Mouse (Mus musculus): ENCODE results near the gene Efemp2.
"Not testable (repeated sequence)": the region's sequence is repeated elsewhere in the genome, so short reads cannot be mapped to it uniquely, and the experiment has no call there.

The Efemp2 gene

DNA sequence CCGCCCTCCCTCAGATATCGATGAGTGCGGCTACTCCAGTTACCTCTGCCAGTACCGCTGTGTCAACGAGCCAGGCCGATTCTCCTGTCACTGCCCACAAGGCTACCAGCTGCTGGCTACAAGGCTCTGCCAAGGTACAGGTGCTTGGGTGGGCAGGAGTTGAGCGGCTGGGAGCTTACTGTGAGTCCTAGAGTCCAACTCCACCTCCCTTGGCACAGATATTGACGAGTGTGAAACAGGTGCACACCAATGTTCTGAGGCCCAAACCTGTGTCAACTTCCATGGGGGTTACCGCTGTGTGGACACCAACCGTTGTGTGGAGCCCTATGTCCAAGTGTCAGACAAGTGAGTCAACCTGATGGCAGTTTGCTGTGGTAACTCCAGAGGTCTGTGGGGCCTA lies 6.3 kb downstream of the Efemp2 start:
- DNase-seq: no peak

DNA sequence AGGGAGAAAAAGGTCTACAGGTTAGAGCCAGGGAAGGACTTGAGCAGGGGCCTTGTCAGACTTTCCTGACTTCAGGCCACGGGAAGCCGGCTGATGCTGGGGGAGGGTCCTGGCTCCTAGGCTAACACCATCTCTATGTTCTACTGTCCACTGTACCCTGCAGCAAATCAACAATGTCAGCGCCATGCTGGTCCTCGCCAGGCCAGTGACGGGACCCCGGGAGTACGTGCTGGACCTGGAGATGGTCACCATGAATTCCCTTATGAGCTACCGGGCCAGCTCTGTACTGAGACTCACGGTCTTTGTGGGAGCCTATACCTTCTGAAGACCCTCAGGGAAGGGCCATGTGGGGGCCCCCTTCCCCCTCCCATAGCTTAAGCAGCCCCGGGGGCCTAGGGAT lies 7.6 kb downstream of the Efemp2 start:
- DNase-seq: no peak

DNA sequence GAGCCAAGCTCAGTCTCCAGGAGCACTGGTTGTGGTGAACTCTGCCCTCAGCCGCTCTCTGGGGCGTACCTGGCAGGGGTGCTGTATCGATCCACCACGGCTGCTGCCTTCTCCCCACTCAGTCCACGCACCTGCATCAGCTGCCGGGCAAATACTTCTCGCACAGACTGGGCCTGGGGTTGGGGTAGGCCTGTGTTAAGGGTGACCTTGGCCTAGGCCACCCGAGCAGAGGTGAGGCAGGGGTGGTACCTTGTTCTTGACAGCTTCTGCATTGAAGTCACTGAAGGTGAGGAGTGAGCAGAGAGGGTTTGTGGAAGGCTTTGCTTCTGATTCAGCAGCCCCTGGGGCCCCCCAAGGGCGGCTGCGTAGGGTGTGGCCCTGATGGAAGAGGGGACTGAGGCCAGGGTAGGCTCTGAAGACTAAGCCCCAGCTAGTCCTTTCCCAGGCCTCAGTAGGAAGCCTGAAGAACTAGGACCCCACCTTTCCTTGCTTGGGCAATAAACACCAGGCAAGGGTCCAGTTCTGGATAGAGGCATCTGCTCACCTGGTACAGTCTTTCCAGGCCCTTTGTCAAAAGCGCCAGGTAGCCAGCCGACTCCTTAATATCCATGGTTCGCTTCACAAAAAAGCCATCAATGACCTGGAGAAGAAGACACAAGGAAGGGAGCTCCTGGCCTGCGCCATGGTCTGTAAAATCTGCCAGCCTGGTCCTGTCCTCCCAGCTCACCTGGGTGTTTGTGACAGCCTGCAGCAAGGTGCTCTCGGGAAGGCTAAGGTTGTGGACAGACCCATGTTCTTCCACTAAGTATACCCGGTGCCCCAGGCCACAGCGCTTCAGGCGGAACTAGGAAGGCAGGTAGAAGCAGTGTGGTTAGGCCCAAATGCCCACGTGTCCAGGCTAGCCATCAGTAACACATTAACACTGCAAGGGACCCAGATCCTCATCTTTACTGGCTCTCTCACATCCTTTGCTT lies 9.9 kb downstream of the Efemp2 start:
- no peak for DNase-seq

DNA sequence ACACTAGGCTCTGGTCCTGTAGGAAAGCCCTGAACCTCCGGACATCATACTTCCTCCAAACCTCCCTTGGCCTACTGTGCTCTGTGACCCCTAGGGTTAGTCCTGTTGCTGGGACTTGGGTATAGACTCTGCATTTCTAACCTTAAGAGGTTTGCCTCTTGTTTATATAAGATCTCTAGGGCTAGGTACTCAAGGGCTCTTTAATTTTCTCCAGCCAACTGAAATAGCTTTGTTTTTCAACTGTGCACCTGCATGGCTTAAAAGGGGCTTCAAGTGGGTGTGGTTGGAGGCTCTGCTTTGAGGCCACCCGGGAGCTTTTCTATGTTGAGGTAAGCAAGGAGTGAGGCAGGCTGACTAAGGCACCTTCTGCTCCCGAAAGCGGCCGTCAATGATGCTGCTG lies 10.7 kb downstream of the Efemp2 start:
- peak; percentile 30 for DNase-seq

DNA sequence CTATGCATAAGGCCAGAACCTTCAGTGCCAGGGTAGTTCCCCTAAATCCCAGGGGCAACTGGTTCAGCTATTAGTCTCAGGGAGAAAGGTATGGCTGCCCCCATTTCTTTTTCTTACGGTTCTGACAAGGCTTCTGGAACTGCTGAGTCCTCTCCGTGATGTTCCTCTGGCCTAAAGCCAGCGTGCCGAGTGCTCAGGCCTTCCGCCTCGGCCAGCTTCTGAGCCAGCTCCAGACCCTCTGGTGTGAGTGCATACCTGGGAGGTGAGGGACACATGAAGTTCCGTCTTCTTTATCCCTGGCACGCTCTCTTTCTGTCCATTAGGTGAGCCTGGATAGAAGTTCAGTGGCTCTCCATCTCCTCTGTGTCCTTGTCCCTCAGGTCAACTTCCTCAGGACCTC lies 11.6 kb downstream of the Efemp2 start:
- no peak for DNase-seq

DNA sequence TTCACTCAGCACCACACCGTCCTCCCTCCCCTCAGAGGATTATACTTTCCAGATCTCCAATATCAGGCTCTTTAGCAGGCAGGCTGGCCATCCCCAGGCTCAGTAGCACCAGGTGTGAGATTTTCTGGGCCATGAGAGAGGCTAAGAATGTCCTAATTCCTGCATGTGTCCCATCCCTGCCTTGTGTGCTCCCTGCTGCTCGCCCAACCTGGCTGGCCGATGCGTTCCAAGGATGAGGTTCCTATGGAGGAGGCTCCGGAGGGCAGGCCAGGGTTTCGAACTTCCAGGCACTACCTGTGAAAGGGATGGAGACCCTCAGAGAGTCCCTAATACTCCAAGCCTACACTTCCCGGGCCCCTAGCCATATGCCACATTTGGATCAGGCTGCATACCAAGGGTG lies 12.1 kb downstream of the Efemp2 start:
- no peak for DNase-seq

DNA sequence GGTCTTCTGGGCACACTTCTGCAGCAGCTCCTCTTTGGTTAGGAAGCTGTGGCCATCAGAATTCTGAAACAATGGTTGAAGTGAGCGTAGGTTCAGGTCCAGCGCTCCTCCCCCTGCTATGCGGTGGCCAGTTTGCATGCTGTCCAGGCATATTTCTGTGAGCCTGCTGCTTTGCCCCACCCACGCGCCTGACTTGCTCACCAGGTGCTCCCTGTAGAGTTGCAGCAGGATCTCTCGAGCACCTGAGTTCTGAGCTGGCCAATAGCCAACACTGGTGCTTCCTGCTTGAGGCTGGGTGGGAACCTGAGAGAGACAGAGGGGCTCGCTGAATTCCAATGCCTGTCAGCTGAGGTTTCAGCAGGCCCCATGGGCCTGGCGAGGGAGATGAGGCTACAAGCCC lies 12.5 kb downstream of the Efemp2 start:
- peak; percentile 73 for DNase-seq

DNA sequence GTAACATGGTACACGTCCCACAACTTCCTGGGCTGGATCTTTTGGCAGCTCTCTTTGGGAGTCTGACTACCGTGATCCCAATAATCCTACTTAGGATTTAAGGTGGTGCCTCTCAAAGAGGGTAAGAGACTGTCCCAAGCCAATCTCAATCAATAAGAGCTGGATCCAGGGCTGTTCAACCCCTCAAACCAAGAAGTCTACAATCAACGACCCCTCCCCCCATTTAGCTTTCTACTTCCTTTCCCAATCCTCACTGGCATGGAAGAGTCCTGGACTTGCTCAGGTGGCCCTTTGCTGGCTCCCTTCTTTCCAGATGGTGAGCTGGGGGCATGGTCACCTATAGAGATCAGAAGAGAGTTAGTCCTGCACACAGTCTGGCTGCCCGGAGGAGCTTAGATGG lies 13.0 kb downstream of the Efemp2 start:
- DNase-seq: no peak

DNA sequence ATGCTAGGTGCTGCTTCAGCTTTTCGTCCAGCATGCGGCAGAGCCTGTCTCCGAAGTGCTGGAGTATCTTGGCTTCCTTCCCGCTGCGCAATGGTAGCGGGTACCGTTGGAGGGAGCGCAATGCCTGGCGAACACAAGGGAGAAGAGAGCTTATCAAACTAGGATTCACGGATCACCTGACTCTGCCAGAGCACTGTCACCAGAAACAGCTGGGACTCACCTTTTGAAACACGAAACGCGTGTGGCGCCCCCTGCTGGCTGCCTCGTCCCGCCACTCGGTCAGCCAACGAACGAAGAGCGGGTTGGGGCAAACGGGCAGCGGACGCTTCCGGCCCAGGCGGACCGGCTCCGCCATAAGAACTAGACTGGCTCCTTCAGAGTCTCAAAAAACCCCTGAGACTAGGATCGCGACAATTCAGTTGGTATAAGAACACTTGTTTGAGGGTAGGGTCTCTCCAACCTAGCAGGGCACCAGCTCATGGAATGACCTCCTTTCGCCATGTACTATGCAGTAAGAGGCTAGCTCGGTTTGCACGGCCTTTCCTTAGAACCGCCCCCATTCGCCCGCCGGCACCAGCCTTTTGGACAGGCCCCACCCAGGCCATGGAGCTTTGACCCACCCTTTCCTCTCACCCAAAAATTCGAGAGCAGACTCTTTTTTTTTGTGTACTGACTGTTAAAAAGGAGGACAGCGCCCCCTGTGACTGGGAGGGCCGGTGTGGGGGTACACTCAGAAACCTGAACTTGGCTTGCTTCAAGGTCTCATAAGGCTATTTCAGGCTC lies 14.2 kb downstream of the Efemp2 start, which contains the start of gene Mus81:
Mus81 (minus strand) TSS at position 635 of the 783 bp plus-strand sequence.
- DNase-seq: peak; percentile 98

DNA sequence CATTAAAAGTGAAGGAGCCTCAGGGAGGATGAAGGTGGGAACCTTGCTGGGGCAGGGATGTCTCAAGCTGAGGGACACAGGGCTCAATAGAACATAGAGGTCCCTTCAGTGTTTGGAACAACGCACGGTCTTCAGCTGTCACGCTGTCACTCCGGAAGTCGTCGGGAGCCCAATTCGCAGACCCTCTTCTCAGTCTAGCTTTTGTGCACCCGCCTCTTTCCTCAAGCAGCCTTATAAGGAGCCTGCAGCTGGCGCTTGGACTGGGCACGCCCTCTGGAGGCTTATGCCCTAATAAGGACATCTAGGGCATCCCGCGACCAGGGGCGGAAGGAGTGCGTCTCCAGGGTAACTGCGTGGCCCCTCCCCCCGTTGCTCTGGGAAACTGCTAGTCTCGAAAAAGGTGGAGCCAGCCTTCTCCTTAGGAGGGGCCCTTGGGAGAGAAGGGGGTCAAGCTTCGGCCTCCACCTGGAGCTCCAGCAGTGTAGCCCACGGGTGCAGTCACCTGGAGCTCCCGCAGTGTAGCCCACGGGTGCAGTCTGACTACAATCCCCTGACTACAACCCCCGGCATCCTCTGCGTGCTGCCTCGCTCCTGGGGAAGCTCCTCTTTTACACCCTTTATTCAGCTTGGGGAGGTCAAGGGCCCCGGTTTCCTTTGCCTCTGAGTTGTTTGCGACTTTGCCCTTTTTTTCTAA lies 15.3 kb downstream of the Efemp2 start:
- DNase-seq: peak; percentile 99

DNA sequence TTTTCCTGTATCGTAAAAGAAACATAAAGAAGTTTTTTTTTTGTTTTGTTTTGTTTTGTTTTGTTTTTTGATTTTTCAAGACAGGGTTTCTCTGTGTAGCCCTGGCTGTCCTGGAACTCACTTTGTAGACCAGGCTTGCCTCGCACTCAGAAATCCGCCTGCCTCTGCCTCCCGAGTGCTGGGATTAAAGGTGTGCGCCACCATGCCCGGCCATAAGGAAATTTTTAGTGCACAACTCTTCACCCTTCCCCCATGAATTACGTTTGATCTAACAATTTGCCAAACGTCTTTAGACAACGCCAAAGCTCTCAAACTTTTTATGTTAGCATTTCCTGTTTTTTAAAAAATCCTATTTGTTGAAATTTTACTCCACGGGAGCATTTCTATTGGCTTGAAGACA lies 16.0 kb downstream of the Efemp2 start:
- not testable (repeated sequence) for DNase-seq

DNA sequence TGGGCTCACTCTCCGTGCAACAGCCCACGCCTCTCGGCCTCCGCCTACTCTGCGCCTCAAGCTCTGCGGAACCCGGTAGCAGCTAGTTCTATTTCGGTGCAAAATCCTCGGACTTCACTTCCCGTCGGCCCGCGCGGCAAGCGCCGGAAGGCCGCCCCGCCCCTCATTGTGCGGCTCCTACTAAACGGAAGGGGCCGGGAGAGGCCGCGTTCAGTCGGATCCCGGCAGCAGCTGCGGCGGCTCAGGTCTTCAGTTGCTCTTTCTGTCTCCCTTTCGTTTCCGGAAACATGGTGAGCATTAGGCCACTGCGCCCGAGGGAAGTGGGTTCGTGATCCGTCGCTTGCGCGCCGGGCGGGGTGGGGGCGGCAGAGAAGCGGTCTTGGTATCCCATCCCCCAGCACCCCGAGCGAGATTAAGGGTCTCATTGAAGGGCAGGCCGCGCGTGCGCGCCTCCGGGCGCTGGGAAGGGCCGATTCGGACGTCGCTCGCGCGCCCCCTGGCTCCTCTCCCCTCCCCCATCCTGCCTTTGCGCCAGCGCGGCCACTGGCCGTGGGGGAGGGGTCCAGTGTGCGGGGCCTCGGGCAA lies 16.7 kb downstream of the Efemp2 start, which contains the start of gene Cfl1:
Cfl1 (plus strand) TSS at position 143 of the 585 bp plus-strand sequence.
- peak; percentile 97 for DNase-seq

DNA sequence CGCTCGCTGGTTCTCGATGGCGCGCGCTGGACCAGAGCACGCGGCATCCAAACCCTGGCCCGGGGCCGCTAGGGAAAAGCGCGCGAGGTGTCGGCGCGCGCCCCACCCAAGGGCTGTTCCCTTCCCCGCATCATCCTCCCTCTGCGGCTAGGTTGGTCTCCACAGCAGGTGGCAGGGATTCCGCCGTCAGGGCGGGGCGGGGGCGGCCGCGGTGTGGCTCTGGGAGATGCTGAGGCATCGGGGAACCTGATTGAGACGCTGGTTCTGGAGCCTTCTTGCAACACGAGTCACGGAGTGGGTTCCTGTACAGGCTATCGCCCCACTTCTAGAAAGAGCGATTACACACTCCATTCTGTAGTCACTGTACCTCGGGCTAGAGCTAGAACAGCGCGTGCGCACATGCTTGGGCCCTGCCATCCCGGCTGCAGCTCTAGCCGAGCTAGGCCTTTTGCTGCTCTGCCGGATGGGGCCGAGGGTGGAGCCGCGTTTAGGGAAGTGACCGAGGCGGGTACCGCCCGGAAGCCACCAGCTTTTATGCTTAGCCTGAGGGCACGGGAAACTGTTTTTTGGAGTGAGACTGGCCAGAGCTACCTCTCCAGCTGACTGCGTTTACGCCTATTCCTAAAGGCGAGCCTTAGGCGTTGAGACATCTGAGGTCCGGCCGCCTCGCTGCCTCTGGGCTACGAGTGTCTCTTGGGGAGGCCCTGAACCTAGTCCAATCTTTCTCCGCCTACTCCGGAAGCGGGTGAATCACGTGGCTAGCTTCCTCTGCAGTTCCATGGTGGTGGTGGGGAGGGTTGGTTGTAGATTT lies 17.3 kb downstream of the Efemp2 start:
- peak; percentile 92 for DNase-seq

DNA sequence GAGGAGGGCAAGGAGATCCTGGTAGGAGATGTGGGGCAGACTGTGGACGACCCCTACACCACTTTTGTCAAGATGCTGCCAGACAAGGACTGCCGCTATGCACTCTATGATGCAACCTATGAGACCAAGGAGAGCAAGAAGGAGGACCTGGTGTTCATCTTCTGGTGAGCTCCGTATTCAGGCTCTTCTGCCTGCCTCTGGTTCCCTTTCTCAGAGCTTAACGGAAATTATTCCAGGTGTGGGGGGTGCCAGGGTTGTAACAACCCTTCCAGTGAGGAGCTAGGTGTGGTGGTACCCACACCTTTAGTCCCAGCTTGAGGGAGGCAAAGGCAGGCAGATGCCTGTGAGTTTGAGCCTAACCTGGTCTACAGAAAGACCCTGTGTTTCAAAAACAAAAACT lies 18.9 kb downstream of the Efemp2 start:
- DNase-seq: no peak

DNA sequence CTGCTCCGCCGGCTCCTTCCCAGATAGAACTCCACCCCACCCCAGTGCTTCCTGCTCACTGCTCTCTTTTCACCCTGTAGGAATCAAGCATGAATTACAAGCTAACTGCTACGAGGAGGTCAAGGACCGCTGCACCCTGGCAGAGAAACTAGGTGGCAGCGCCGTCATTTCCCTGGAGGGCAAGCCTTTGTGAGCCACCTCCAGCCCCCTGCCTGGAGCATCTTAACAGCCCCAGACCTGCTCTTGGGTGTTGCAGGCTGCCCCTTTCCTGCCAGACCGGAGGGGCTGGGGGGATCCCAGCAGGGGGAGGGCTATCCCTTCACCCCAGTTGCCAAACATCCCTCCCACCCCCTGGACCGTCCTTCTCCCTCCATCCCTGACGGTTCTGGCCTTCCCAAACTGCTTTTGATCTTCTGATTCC lies 19.6 kb downstream of the Efemp2 start:
- DNase-seq: not testable (repeated sequence)

DNA sequence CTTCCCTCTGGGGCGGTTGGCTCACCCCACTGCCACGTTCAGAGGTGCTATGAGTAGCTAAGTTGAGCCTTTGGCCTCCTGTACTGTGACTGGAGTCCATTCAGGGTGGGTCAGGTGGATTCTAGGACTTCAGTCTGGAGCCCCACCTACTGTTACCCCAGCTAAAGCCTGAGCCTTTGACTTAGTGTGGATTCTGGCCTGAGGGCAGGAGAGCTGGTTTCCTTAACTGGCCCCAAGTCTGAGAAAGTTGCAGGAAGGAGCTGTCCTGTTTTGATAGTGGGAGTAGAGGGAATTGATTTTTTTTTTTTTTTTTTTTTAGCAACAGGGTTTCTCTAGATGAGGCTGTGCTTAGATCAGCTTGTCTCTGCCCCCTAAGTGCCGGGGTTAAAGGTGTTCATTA lies 20.6 kb downstream of the Efemp2 start:
- DNase-seq: no peak

DNA sequence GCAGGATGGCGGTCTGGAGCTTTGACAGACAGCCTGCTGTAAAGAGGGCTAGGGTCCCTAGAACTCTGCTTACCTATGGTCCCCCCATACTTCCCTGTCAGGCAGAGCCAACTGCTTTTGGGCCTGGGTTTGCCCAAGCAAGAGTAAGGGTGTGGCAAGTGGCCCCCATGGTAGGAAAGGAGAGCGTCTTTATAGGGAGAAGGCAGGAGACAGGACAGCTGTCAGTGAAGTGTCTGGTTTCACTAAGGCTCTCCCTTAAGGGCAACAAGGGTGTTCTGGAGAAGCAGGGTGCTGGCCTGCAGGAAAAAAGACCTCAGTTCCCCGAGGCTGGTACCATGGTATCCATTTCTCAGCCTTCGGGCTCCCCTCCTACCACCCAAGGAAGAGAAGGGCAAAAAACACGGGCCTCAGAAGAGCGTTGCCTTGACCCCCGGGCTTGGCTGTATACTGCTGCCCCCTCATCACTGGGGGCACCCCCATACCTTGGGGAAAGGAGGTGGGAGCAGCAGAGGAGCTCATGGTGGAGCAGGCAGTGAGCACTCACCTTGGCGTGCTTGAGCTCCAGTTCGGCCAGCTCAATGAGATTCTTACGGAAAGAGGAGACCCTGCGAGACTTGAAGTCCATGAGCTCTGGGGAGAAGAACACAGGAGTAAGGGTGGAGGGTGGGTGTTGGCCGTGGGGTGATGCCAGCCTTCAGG lies 21.7 kb downstream of the Efemp2 start:
- no peak for DNase-seq

DNA sequence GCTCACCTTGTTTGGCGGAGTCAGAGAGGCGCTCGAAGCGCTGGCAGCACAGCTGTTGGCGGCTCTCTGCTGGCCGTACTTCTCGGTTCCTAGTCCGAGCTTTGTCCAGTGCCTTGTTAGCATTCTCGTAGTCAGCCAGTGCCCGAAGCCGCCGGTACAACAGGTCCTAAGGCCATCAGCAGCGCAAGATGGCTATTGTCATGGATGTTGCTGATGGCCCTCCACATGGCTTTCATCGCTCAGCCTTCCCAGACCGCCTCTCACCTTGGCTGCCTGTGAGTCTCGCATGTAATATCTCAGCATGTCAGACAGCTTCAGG lies 22.3 kb downstream of the Efemp2 start:
- DNase-seq: no peak

DNA sequence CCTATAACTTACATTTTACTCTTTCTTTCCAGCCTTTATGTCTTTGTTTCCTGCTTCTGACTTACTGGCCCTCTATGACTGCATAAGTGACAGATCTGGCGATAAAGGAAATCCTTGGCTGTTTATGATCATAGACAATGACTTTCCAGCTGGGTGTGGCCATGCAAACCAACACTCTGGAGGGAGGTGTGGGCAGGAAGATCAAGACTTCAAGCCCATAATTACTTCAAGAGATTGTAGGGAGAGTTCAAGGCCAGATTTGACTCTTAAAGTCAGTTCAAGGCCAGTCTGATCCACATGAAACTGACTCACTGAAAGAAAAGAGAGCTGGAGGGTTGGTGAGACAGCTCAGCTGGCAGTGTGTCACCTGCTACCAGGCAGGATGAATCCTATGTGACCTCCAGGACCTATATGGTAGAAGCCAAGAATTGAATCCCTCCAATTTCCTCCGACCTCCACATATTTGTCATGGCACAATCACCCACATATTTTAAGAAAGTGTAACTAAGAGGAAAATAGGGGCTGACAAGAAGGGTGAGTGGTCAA lies 26.6 kb downstream of the Efemp2 start:
- no peak for DNase-seq

DNA sequence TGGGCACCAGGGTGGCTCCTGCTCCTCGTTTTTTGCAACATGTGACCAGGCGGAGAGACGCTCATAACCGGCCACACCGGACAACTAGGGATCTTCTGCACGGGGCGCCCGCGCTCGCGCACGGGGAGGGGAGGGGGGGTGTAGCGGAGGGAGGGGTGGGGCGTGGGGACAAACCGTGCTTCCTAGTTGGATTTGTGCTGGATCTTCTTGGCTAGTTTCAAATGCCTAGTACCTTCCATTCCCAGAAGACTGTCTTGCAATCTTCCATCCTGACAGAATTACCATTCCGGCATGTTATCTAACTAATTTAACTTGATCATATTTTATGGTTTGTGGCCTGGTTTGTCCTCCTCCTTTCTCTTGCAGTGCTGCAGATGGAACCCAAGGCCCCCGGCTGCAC lies 29.9 kb downstream of the Efemp2 start, which contains the start of gene 1700020D05Rik:
1700020D05Rik (minus strand) TSS at position 101 of the 400 bp plus-strand sequence.
- no peak for DNase-seq
